Mouse (Mus musculus) testis, adult 2 months (tissue): Measurements from ENCODE around the gene Hadh.

Experiments used
- CTCF ChIP-seq: fragments of 200-500 bp; IDR thresholded peaks from 2 replicates; pipeline ENCODE4 v1.5.1; 2012; ENCODE audit warnings: low read depth, mild to moderate bottlenecking, inconsistent platforms, low read length, moderate library complexity; ENCODE audit not compliant: control insufficient read depth, insufficient read depth, insufficient replicate concordance
- POLR2A ChIP-seq: fragments of 200-500 bp; IDR thresholded peaks from 2 replicates; pipeline ENCODE4 v1.6.1; 2012; ENCODE audit warnings: low read depth, mild to moderate bottlenecking, inconsistent platforms, low read length, moderate library complexity; ENCODE audit not compliant: control insufficient read depth

DNA sequence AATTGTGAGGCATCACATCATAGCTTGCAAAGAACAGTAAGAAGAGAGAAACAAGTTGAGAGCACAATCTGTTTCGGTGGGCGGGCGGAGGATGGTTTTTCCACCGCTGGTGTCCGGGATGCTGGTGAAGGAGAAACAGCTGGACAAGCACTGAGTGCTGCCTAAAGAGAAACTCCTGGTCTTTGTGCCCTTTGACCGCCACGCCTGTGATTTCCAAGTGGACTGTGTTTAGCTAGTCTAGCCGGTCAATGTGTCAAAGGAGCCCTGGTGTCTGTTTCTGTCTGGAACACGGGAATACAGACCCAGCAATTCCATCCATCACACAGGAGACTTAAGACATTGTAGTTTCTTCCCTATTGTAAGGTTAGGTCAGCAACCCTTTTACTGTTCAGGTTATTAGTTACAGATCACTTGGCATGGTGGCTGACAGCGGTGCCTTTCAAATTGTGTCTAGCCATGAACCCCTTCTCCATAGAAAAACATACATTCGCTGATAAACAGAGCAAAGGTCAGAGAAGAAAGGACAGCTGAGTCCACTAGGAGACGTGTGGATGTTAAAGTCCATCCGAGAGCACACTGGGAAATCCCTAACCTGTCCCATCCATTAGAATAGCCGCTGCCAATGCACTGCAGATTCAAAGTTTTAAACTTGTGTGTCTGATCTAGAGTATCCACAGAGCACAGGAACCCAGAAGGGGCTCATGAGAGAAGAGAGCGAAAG lies 8.0 kb downstream of the Hadh start:
- TF ChIP-seq CTCF, result no peak
- no peak for TF ChIP-seq POLR2A
